Mouse (Mus musculus) embryonic facial prominence, embryonic 10.5 days (tissue): ENCODE results near the gene D130043K22Rik. TPM values are rescaled to one million over a fixed set of nuclear protein-coding genes. Genes with fewer than 3 reads are reported as not detected.

Experiments
- DNase-seq: peaks from one replicate; pipeline ENCODE4 v3.0.0-alpha.2; 2017; ENCODE audit warnings: low spot score
- H3K27ac ChIP-seq: fragments of 300-500 bp; sonication (generic); replicated peaks from 2 replicates; pipeline ENCODE4 v1.5.1; 2016; ENCODE audit warnings: mild to moderate bottlenecking
- H3K27me3 ChIP-seq: fragments of 300-500 bp; sonication (generic); replicated peaks from 2 replicates; pipeline ENCODE4 v1.6.1; 2016; ENCODE audit warnings: low read depth, mild to moderate bottlenecking; ENCODE audit not compliant: poor library complexity, severe bottlenecking
- H3K36me3 ChIP-seq: fragments of 300-500 bp; sonication (generic); replicated peaks from 2 replicates; pipeline ENCODE4 v1.6.1; 2016; ENCODE audit warnings: mild to moderate bottlenecking, moderate library complexity
- H3K4me1 ChIP-seq: fragments of 300-500 bp; sonication (generic); 2 replicates; pipeline ENCODE4 v1.6.1; 2016
- H3K4me3 ChIP-seq: fragments of 300-500 bp; sonication (generic); 2 replicates; pipeline ENCODE4 v1.5.1; 2016; ENCODE audit warnings: mild to moderate bottlenecking, moderate library complexity
- H3K9me3 ChIP-seq: fragments of 300-500 bp; sonication (generic); 2 replicates; pipeline ENCODE4 v1.6.1; 2016; ENCODE audit warnings: mild to moderate bottlenecking
- WGBS: fragments of 180-500 bp; shearing (Covaris S2); methylation state at CpG from one replicate; pipeline ENCODE4 v1.1.7; 2016; 5-methylcytosine and 5-hydroxymethylcytosine counted together
- polyA plus RNA-seq: library from polyadenylated mRNA; unstranded; fragments of >200 nt; fragmentation: Nextera tagmentation; extraction: Ambion mirVana; gene quantifications from 2 replicates; pipeline ENCODE4 v1.2.1, GENCODE M21; 2016

The D130043K22Rik gene
- polyA plus RNA-seq, 1 experiment from 2014 or later = 0.27 TPM

DNA sequence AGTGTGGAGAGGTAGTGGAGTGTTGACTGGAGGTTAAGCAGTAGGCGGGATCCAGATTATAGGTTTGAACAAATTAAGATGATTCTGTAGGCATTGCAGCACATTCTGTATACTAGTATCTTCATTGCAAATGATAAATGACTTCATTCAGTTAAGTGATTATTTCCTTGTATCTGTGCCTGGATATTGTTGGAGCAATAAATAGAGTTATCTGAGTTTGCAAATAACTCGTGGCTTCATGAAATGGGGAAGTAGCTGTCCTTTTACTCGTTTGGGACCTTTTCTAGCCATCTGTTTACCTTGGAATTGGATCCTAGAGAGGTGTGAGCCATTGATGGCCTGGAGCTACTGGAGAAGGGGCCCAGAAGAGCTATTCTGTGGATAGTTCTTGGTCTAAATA lies 5.1 kb upstream of the D130043K22Rik start:
- Histone ChIP-seq H3K9me3 (no peaks in the 10 kb centered on the region), H3K36me3 (peaks cover 72% of the 10 kb centered on the region), H3K4me1 (peaks cover 8% of the 10 kb centered on the region), H3K27me3 (no peaks in the 10 kb centered on the region), H3K27ac (no peak overlapping the region), H3K4me3 (no peak overlapping the region)
- DNase-seq = no peak
- 75% methylated on average over 3 of the region's 3 CpGs for WGBS

- no peak overlapping the region for H3K4me3 ChIP-seq
- H3K4me1 ChIP-seq = peaks cover 14% of the 10 kb centered on the region
- WGBS = 94% methylated on average over 3 of the region's 3 CpGs
- no peak for DNase-seq
- no peaks in the 10 kb centered on the region for H3K9me3 ChIP-seq
- no peaks in the 10 kb centered on the region for H3K27me3 ChIP-seq
- H3K27ac ChIP-seq = no peak overlapping the region
- peaks cover 56% of the 10 kb centered on the region for H3K36me3 ChIP-seq
Measured at GRCm38 (mm10) chr13:24841702-24842101, 3.2 kb upstream of the D130043K22Rik start.

DNA sequence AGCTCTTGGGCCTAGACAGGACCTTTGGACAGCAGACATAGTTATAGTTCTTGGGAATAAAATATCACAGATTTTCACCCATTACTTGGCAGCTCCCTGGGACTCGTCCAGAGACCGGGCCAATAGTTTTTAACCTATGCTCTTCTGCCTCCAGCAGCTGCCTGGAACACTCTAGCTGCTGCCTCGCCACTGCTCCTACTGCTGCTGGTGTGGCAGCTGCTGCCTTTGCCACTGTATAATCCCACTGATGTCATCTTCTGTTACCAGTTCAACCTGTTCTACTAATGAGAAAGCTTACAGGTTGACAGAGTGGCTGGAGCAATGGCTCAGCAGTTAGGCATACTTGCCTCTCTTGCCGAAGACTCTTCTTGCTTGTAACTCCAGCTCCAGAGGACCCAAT lies 4.4 kb downstream of the D130043K22Rik start:
- no peaks in the 10 kb centered on the region for H3K27me3 ChIP-seq
- peaks cover 11% of the 10 kb centered on the region for H3K4me1 ChIP-seq
- no peaks in the 10 kb centered on the region for H3K36me3 ChIP-seq
- DNase-seq = no peak
- no peaks in the 10 kb centered on the region for H3K9me3 ChIP-seq
- H3K27ac ChIP-seq = no peak overlapping the region
- 76% methylated on average over 4 of the region's 4 CpGs for WGBS
- no peak overlapping the region for H3K4me3 ChIP-seq

DNA sequence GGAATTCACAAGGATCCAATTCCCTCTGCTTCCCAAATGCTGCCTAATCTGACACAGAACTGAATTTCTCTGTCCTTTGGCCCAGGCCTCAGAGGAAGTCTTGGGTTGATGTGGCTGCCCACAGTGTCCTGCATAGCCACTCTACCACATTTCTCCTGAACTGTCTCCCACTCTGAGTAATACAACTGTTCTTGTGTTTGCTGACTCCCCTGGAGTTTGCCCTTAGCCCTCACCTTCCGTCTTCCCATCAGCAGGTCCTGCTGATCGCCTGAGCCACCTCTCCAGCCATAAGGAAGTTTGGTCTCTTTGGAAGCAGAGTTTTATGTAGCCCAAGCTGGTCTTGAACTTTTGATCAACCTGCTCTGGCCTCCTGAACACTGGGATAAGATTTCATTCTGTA lies 7.1 kb downstream of the D130043K22Rik start:
- H3K27ac ChIP-seq = no peak overlapping the region
- 0 out of 2 replicates have a peak, but pooled peaks cover under 1% of the 10 kb centered on the region for H3K4me1 ChIP-seq
- no peak for DNase-seq
- no peak overlapping the region for H3K4me3 ChIP-seq
- 80% methylated on average over 2 of the region's 2 CpGs for WGBS
- no peaks in the 10 kb centered on the region for H3K36me3 ChIP-seq
- no peaks in the 10 kb centered on the region for H3K9me3 ChIP-seq
- H3K27me3 ChIP-seq = no peaks in the 10 kb centered on the region

DNA sequence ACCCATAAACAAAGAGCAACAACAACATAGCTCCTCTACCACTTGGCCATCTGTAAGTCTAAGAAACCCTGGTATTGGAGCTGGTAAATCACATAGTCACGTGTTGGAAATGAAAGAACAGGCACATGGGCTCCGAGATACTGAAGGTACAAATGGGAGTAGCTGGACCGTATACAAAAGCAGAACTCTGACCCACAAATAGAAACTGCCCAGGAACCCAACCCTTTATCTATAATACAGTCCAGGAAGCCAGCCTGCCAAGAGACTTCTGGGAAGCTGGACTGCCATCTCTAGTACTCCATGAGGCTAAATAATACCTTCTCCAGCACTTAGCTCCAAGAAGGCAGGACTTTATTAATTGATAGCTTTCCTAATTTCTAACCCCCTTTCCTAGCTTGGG lies 7.6 kb downstream of the D130043K22Rik start:
- H3K36me3 ChIP-seq = no peaks in the 10 kb centered on the region
- H3K4me1 ChIP-seq = 0 out of 2 replicates have a peak, but pooled peaks cover 4% of the 10 kb centered on the region
- no peaks in the 10 kb centered on the region for H3K27me3 ChIP-seq
- WGBS = 91% methylated on average over 3 of the region's 3 CpGs
- DNase-seq = no peak
- no peaks in the 10 kb centered on the region for H3K9me3 ChIP-seq
- no peak overlapping the region for H3K27ac ChIP-seq
- H3K4me3 ChIP-seq = no peak overlapping the region

DNA sequence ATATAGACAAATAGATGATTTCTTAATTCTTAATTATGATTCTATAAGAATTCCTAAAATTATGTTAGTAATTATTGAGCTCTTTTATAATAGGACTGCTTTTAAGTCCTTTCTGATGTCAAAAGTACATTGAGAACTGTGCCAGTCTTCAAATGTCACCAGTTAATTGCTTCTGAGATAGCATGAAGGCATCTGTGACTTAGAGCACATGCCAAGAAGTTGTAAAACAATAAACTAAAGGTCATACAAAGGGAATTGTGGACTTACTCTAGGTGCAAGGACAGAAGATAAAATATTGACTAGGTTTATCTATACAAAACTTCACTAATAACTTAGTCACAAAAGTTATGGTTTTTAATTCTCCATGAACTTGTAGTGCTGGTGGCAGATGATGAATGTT lies 14.2 kb downstream of the D130043K22Rik start:
- H3K27ac ChIP-seq = no peak overlapping the region
- H3K4me1 ChIP-seq = 0 out of 2 replicates have a peak, but pooled peaks cover 4% of the 10 kb centered on the region
- H3K36me3 ChIP-seq = no peaks in the 10 kb centered on the region
- no peaks in the 10 kb centered on the region for H3K9me3 ChIP-seq
- H3K27me3 ChIP-seq = no peaks in the 10 kb centered on the region
- DNase-seq = no peak
- H3K4me3 ChIP-seq = no peak overlapping the region

- no peak for DNase-seq
- Histone ChIP-seq H3K9me3 (no peaks in the 10 kb centered on the region), H3K4me3 (no peak overlapping the region), H3K36me3 (no peaks in the 10 kb centered on the region), H3K27me3 (no peaks in the 10 kb centered on the region), H3K27ac (no peak overlapping the region), H3K4me1 (0 out of 2 replicates have a peak, but pooled peaks cover 4% of the 10 kb centered on the region)
- WGBS = 80% methylated on average over 12 of the region's 12 CpGs
Measured at GRCm38 (mm10) chr13:24861084-24861483, 16.1 kb downstream of the D130043K22Rik start.

GRCm38 (mm10) chr13:24862021-24862420 lies 17.1 kb downstream of the D130043K22Rik start:
- Histone ChIP-seq H3K27ac (no peak overlapping the region), H3K27me3 (no peaks in the 10 kb centered on the region), H3K4me1 (peaks cover 9% of the 10 kb centered on the region; the same call in 1 of the 2 replicates), H3K9me3 (no peaks in the 10 kb centered on the region), H3K36me3 (no peaks in the 10 kb centered on the region), H3K4me3 (no peak overlapping the region)
- DNase-seq = no peak
- WGBS = 87% methylated on average over 7 of the region's 7 CpGs

DNA sequence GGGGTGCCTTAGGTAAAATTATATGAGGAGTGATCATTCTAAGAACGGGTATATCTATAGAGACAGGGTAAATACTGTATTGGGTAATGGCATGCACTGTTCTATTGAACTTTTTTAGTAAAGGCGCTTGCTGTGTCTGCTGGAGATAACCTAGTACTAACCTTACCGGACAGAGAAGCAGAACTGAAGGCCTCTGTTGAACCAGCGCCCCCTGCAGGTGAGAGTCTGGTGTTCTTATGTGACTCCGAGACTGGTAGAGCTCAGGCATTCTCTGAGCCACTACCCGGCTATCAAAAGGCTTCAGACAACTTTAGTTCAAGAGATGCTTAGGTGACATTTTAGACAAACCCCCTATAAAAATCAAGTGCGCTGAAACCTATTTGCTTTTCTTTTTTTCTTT lies 17.6 kb downstream of the D130043K22Rik start:
- no peaks in the 10 kb centered on the region for H3K36me3 ChIP-seq
- H3K27me3 ChIP-seq = no peaks in the 10 kb centered on the region
- DNase-seq = peak; percentile 38
- no peak overlapping the region for H3K4me3 ChIP-seq
- H3K27ac ChIP-seq = no peak overlapping the region
- no peaks in the 10 kb centered on the region for H3K9me3 ChIP-seq
- H3K4me1 ChIP-seq = peaks cover 9% of the 10 kb centered on the region; the same call in 1 of the 2 replicates
- 65% methylated on average over 7 of the region's 7 CpGs for WGBS

GRCm38 (mm10) chr13:24866430-24867402 lies 21.8 kb downstream of the D130043K22Rik start:
- WGBS = 64% methylated on average over 9 of the region's 9 CpGs
- Histone ChIP-seq H3K27me3 (no peaks in the 10 kb centered on the region), H3K4me3 (no peak overlapping the region), H3K36me3 (no peaks in the 10 kb centered on the region), H3K9me3 (no peaks in the 10 kb centered on the region), H3K4me1 (peaks cover 9% of the 10 kb centered on the region; the same call in 1 of the 2 replicates), H3K27ac (no peak overlapping the region)
- no peak for DNase-seq

DNA sequence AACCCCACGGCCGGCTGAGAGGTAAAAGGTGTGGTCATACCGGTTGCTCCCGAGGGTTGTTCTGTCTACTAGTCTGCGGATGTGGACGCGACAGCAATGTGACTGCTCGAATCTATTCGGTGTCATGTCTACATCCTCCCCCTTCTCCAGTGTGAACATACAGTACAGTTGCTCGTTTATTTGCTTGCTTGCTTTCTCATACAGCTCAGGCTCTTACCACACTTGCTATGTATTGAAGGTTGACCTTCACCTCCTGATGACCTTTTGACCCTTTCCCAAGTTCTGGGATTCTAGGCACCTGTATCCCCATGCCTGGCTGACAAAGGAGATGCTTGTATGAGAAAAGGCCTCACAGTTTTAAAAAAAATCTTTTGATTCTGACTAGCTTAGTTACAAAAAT lies 22.9 kb downstream of the D130043K22Rik start:
- H3K36me3 ChIP-seq = no peaks in the 10 kb centered on the region
- H3K27ac ChIP-seq = no peak overlapping the region
- 91% methylated on average over 10 of the region's 10 CpGs for WGBS

GRCm38 (mm10) chr13:24868233-24868632 lies 23.3 kb downstream of the D130043K22Rik start:
- no peak for DNase-seq
- Histone ChIP-seq H3K9me3 (no peaks in the 10 kb centered on the region), H3K27me3 (no peaks in the 10 kb centered on the region), H3K4me3 (no peak overlapping the region), H3K4me1 (peaks cover 9% of the 10 kb centered on the region; the same call in 1 of the 2 replicates), H3K27ac (no peak overlapping the region), H3K36me3 (no peaks in the 10 kb centered on the region)
- WGBS = 87% methylated on average over 7 of the region's 7 CpGs

More for the DNA sequence above, 22.9 kb downstream of the D130043K22Rik start:
- Histone ChIP-seq H3K4me3 (no peak overlapping the region), H3K9me3 (no peaks in the 10 kb centered on the region), H3K27me3 (no peaks in the 10 kb centered on the region), H3K4me1 (peaks cover 9% of the 10 kb centered on the region; the same call in 1 of the 2 replicates)
- DNase-seq = no peak
